Mouse (Mus musculus): ENCODE data around the gene Zfp207. TPM values are rescaled to one million over a fixed set of nuclear protein-coding genes. Genes with fewer than 3 reads are reported as not detected.
"Not testable (repeated sequence)": the region's sequence is repeated elsewhere in the genome, so short reads cannot be mapped to it uniquely, and the experiment has no call there.

Zfp207 gene
- polyA plus RNA-seq, 1 experiment from 2014 or later, result 363 TPM

DNA sequence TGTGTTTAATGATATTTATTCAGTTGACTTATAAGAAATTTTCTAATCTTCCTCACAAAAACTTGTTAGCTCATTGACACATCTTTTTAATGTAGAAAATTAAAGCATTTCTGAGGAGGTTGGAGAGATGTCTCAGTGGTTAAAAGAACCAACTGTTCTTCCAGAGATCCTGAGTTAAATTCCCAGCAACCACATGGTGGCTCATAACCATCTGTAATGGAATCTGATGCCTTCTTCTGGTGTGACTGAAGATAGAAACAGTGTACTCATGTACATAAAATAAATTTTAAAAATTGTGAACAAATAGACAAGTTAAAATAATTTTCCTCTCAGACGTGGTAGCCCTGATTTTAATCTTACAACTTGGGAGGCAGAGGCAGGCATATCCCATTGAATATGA, 6.8 kb downstream of the Zfp207 start:
- DNase-seq (ENCODE audit: low spot score), result no peak
- Histone ChIP-seq H3K4me3 (ENCODE audit: low read depth, low read length) (no peak overlapping the region), H3K27ac (ENCODE audit: low read depth, low read length) (no peak overlapping the region), H3K36me3 (ENCODE audit: control insufficient read depth, insufficient read depth, low read length) (peaks cover 11% of the 10 kb centered on the region), H3K4me2 (ENCODE audit: low read depth, low read length, severe bottlenecking) (no peak overlapping the region), H3K27me3 (ENCODE audit: control insufficient read depth, insufficient read depth, low read length) (no peaks in the 10 kb centered on the region), H3K9ac (ENCODE audit: low read length) (no peak overlapping the region), H3K4me1 (replicated peaks; ENCODE audit: control insufficient read depth, insufficient read depth, low read length) (peaks cover 3% of the 10 kb centered on the region; the same call in 1 of the 2 replicates), H3K9me3 (ENCODE audit: control insufficient read depth, low read length) (no peaks in the 10 kb centered on the region)
- 79% methylated on average over 1 of the region's 1 CpGs for WGBS
- no peak for ATAC-seq (replicated peaks; ENCODE audit: low FRiP score)

DNA sequence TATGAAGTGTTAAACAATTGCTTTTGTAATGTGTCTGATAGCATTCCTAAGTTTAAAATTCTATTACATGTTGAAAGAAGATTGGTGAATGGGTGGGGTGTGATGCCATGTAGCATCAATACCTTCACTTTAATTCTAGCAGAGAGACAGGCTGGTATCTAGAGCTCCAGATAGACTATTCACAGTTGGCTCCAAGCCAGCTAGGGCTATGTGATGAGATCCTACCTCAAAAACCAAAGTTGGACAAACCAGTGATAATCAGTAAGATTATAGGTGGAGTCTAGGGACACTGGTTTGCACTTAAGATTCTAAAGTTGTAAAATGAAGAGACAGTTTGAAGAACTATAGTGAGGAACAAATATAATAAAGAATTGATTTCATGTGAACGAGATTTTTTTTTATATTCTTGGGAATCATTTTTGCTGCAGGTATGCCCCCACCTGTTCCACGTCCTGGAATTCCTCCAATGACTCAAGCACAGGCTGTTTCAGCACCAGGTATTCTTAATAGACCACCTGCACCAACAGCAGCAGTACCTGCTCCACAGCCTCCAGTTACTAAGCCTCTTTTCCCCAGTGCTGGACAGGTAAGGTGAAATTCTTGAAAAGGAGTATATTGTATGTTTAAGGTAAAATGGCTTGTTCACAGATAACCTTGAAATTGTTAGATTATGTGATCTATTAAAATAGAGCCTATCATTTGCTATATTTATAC, 8.5 kb downstream of the Zfp207 start:
- no peak for ATAC-seq (replicated peaks; ENCODE audit: low FRiP score)
- DNase-seq (ENCODE audit: low spot score), result no peak
- Histone ChIP-seq H3K9me3 (ENCODE audit: control insufficient read depth, low read length) (no peaks in the 10 kb centered on the region), H3K4me3 (ENCODE audit: low read depth, low read length) (no peak overlapping the region), H3K4me2 (ENCODE audit: low read depth, low read length, severe bottlenecking) (no peak overlapping the region), H3K27me3 (ENCODE audit: control insufficient read depth, insufficient read depth, low read length) (no peaks in the 10 kb centered on the region), H3K27ac (ENCODE audit: low read depth, low read length) (no peak overlapping the region), H3K9ac (ENCODE audit: low read length) (no peak overlapping the region), H3K4me1 (replicated peaks; ENCODE audit: control insufficient read depth, insufficient read depth, low read length) (no peaks in the 10 kb centered on the region), H3K36me3 (ENCODE audit: control insufficient read depth, insufficient read depth, low read length) (peaks cover 14% of the 10 kb centered on the region)
- WGBS, result 93% methylated on average over 2 of the region's 2 CpGs

GRCm38 (mm10) chr11:80395930-80396329, 12.9 kb downstream of the Zfp207 start:
- no peak overlapping the region for H3K4me2 ChIP-seq (ENCODE audit: low read depth, low read length, severe bottlenecking)
- no peak overlapping the region for H3K9ac ChIP-seq (ENCODE audit: low read length)
- no peaks in the 10 kb centered on the region for H3K27me3 ChIP-seq (ENCODE audit: control insufficient read depth, insufficient read depth, low read length)
- DNase-seq (ENCODE audit: low spot score) (no peak), ATAC-seq (replicated peaks; ENCODE audit: low FRiP score) (no peak)
- 96% methylated on average over 3 of the region's 3 CpGs for WGBS
- no peaks in the 10 kb centered on the region for H3K9me3 ChIP-seq (ENCODE audit: control insufficient read depth, low read length)
- H3K36me3 ChIP-seq (ENCODE audit: control insufficient read depth, insufficient read depth, low read length), result peaks cover 13% of the 10 kb centered on the region; the same call in 1 of the 2 replicates
- no peaks in the 10 kb centered on the region for H3K4me1 ChIP-seq (replicated peaks; ENCODE audit: control insufficient read depth, insufficient read depth, low read length)
- no peak overlapping the region for H3K27ac ChIP-seq (ENCODE audit: low read depth, low read length)
- H3K4me3 ChIP-seq (ENCODE audit: low read depth, low read length), result no peak overlapping the region

DNA sequence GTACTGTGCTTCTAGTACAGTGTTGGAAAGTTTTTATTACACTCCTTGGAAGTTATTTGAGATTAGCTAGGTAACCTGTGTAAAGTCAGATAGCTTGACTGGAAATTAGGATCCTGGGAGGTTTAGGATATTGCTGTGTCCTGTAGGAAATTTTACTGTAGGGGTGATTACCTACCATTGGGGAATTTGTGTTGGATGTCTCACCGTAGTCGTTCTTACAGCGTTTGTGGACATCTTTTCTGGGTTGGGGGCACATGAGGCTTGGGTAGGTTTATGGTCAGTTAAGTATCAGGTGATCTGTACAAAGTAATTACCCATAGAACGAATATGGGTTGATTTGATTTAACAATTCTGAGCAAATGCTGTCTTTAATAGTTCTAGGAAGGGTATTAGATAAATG, 13.5 kb downstream of the Zfp207 start:
- Histone ChIP-seq H3K27ac (ENCODE audit: low read depth, low read length) (no peak overlapping the region), H3K4me1 (replicated peaks; ENCODE audit: control insufficient read depth, insufficient read depth, low read length) (no peaks in the 10 kb centered on the region), H3K36me3 (ENCODE audit: control insufficient read depth, insufficient read depth, low read length) (peaks cover 13% of the 10 kb centered on the region; the same call in 1 of the 2 replicates), H3K27me3 (ENCODE audit: control insufficient read depth, insufficient read depth, low read length) (no peaks in the 10 kb centered on the region), H3K4me3 (ENCODE audit: low read depth, low read length) (no peak overlapping the region), H3K9me3 (ENCODE audit: control insufficient read depth, low read length) (no peaks in the 10 kb centered on the region), H3K4me2 (ENCODE audit: low read depth, low read length, severe bottlenecking) (no peak overlapping the region), H3K9ac (ENCODE audit: low read length) (no peak overlapping the region)
- 90% methylated on average over 4 of the region's 4 CpGs for WGBS
- DNase-seq (ENCODE audit: low spot score) (no peak), ATAC-seq (replicated peaks; ENCODE audit: low FRiP score) (no peak)

DNA sequence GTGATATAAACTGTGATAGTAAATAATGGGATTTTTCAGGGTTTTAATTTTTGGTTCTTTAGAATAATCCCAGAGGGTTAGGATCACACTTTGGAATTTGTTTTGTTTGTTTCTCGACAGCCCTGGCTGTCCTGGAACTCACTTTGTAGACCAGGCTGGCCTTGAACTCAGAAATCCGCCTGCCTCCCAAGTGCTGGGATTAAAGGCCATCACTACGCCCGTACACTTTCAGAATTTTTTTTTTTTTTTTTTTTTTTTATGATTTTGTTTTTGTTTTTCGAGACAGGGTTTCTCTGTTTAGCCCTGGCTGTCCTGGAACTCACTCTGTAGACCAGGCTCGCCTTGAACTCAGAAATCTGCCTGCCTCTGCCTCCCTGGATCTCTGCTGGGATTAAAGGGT, 24.8 kb downstream of the Zfp207 start:
- H3K4me2 ChIP-seq (ENCODE audit: low read depth, low read length, severe bottlenecking); DNase-seq (ENCODE audit: low spot score); H3K27me3 ChIP-seq (ENCODE audit: control insufficient read depth, insufficient read depth, low read length); H3K4me1 ChIP-seq (replicated peaks; ENCODE audit: control insufficient read depth, insufficient read depth, low read length); ATAC-seq (replicated peaks; ENCODE audit: low FRiP score); H3K27ac ChIP-seq (ENCODE audit: low read depth, low read length); H3K36me3 ChIP-seq (ENCODE audit: control insufficient read depth, insufficient read depth, low read length); H3K4me3 ChIP-seq (ENCODE audit: low read depth, low read length); H3K9me3 ChIP-seq (ENCODE audit: control insufficient read depth, low read length); H3K9ac ChIP-seq (ENCODE audit: low read length): not testable (repeated sequence)
- 97% methylated on average over 6 of the region's 6 CpGs for WGBS

DNA sequence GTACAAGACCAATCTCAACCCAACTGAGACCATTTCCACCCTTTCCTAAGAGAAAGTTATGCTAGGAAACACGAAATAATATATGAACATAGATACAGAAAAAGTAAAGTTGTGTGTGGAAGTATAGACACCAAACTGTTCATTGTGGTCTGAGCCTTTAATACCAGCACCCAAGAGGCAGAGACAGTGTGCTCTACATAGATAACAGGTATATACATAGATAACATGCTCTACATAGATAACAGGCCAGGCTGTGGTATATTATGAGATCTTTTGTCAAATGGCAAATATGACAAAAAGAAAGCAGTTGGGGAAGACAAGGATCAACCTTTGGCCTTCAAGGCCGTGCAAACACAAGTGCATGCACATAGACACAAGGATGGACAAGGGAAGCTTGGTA, 27.3 kb downstream of the Zfp207 start:
- WGBS, result 89% methylated on average over 2 of the region's 2 CpGs
- Histone ChIP-seq H3K9ac (ENCODE audit: low read length) (no peak overlapping the region), H3K4me2 (ENCODE audit: low read depth, low read length, severe bottlenecking) (no peak overlapping the region), H3K4me3 (ENCODE audit: low read depth, low read length) (no peak overlapping the region), H3K9me3 (ENCODE audit: control insufficient read depth, low read length) (no peaks in the 10 kb centered on the region), H3K36me3 (ENCODE audit: control insufficient read depth, insufficient read depth, low read length) (peaks cover 4% of the 10 kb centered on the region; the same call in 1 of the 2 replicates), H3K27me3 (ENCODE audit: control insufficient read depth, insufficient read depth, low read length) (no peaks in the 10 kb centered on the region), H3K27ac (ENCODE audit: low read depth, low read length) (no peak overlapping the region), H3K4me1 (replicated peaks; ENCODE audit: control insufficient read depth, insufficient read depth, low read length) (no peaks in the 10 kb centered on the region)
- no peak for ATAC-seq (replicated peaks; ENCODE audit: low FRiP score)
- DNase-seq (ENCODE audit: low spot score), result no peak

- no peaks in the 10 kb centered on the region for H3K4me1 ChIP-seq (replicated peaks; ENCODE audit: control insufficient read depth, insufficient read depth, low read length)
- DNase-seq (ENCODE audit: low spot score) (no peak), ATAC-seq (replicated peaks; ENCODE audit: low FRiP score) (no peak)
- no peak overlapping the region for H3K27ac ChIP-seq (ENCODE audit: low read depth, low read length)
- H3K4me3 ChIP-seq (ENCODE audit: low read depth, low read length), result no peak overlapping the region
- no peaks in the 10 kb centered on the region; the same call in 1 of the 2 replicates for H3K36me3 ChIP-seq (ENCODE audit: control insufficient read depth, insufficient read depth, low read length)
- peaks cover 4% of the 10 kb centered on the region; the same call in 1 of the 2 replicates for H3K9me3 ChIP-seq (ENCODE audit: control insufficient read depth, low read length)
- 95% methylated on average over 5 of the region's 5 CpGs for WGBS
- no peaks in the 10 kb centered on the region for H3K27me3 ChIP-seq (ENCODE audit: control insufficient read depth, insufficient read depth, low read length)
- no peak overlapping the region for H3K9ac ChIP-seq (ENCODE audit: low read length)
- no peak overlapping the region for H3K4me2 ChIP-seq (ENCODE audit: low read depth, low read length, severe bottlenecking)
Observed at GRCm38 (mm10) chr11:80417085-80417484, 34.0 kb downstream of the Zfp207 start.

DNA sequence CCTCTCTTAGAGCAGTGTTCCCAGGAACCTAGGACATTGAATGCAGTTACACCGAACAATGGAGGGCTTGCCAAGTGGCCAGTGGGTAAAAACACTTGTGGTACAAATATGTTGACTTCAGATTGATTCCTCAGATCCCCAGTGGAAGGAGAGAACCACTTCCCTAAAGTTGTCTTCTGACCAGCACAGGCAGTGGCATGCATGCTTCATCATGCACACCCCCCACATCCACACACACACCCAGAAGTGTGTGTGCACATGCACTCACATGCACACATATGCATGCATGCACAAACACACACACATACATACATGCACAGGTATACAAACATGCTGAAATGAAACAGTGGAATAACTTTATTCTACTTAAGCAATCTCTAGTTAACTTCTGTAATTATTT, 36.7 kb downstream of the Zfp207 start:
- no peak overlapping the region for H3K27ac ChIP-seq (ENCODE audit: low read depth, low read length)
- peaks cover 4% of the 10 kb centered on the region; the same call in 1 of the 2 replicates for H3K9me3 ChIP-seq (ENCODE audit: control insufficient read depth, low read length)
- 90% methylated on average over 1 of the region's 1 CpGs for WGBS
- DNase-seq (ENCODE audit: low spot score) (no peak), ATAC-seq (replicated peaks; ENCODE audit: low FRiP score) (no peak)
- H3K4me1 ChIP-seq (replicated peaks; ENCODE audit: control insufficient read depth, insufficient read depth, low read length), result no peaks in the 10 kb centered on the region
- H3K27me3 ChIP-seq (ENCODE audit: control insufficient read depth, insufficient read depth, low read length), result no peaks in the 10 kb centered on the region
- H3K36me3 ChIP-seq (ENCODE audit: control insufficient read depth, insufficient read depth, low read length), result no peaks in the 10 kb centered on the region; the same call in 1 of the 2 replicates
- H3K9ac ChIP-seq (ENCODE audit: low read length), result no peak overlapping the region
- H3K4me2 ChIP-seq (ENCODE audit: low read depth, low read length, severe bottlenecking), result no peak overlapping the region
- no peak overlapping the region for H3K4me3 ChIP-seq (ENCODE audit: low read depth, low read length)

Measured in forebrain, embryonic 11.5 days (tissue).